1 mouse cellular context compared by ENCODE assay signal in the genomic region with DNA sequence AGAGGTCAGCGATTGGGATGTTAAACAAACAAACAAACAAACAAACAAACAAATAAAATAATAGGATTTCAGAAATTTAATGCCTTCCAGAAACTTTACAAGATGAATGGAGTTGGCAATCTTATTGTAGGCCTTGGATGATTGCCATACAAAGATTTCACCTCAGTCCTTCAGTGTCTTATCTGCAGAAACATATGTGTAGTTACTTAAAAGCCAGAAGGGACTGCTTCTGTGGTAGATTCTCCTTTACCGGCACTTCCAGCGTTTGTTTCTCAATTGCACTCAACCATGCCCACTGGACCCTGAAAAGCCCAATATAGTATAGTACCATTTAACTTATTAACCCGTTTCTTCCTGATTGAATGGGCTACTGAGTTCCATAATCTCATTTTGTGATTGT.
A peak's percentile ranks its signal among the peaks of the same experiment; 100 is the strongest.
TF ChIP-seq lines count a peak whose summit lies in the region.

No protein-coding gene starts in this region.

TF ChIP-seq in MEL, 35 proteins besides CTCF, POLR2A, EP300 and RAD21 (continued from another document):
- TF ChIP-seq MAFK (IDR thresholded peaks at IDR 0.05; ENCODE audit: borderline replicate concordance, low read depth, low read length) (peak; percentile 31; the same call in 1 of the 2 replicates), MYC (IDR thresholded peaks at IDR 0.05; ENCODE audit: low read depth, low read length) (no peak), NRF1 (IDR thresholded peaks at IDR 0.05; ENCODE audit: insufficient read depth, low read depth, low read length, poor library complexity, severe bottlenecking) (no peak), MYB (IDR thresholded peaks at IDR 0.05; ENCODE audit: low read depth, low read length) (no peak), HCFC1 (IDR thresholded peaks at IDR 0.05; ENCODE audit: low read depth, low read length) (no peak), UBTF (IDR thresholded peaks at IDR 0.05; ENCODE audit: borderline replicate concordance, insufficient read depth, low read depth, low read length) (no peak), SMC3 (IDR thresholded peaks at IDR 0.05; ENCODE audit: low read depth, low read length) (no peak), CHD2 (IDR thresholded peaks at IDR 0.05; ENCODE audit: low read length) (no peak), GABPA (IDR thresholded peaks at IDR 0.05; ENCODE audit: low read depth, low read length) (no peak), USF2 (IDR thresholded peaks at IDR 0.05; ENCODE audit: borderline replicate concordance in 1 of 2, insufficient read depth in 1 of 2, low read depth in 1 of 2, low read length in 2 of 2) (no peak), NELFE (IDR thresholded peaks at IDR 0.05; ENCODE audit: low read depth, low read length) (no peak), MXI1 (IDR thresholded peaks at IDR 0.05; ENCODE audit: low read depth, low read length) (0 out of 2 replicates have a peak, but pooled peaks have one; percentile 31), ZC3H11A (IDR thresholded peaks at IDR 0.05; ENCODE audit: low read depth, low read length) (no peak)
